Mouse (Mus musculus) adrenal gland, postnatal 10 days (tissue): ENCODE results near the gene Exoc3l. TPM values are rescaled to one million over a fixed set of nuclear protein-coding genes. Genes with fewer than 3 reads are reported as not detected.
"Not testable (repeated sequence)": the region's sequence is repeated elsewhere in the genome, so short reads cannot be mapped to it uniquely, and the experiment has no call there.

Experiments used
- DNase-seq: peaks from one replicate; pipeline ENCODE4 v3.0.0; 2021; ENCODE audit warnings: mixed read lengths
- total RNA-seq, 2 experiments: library from RNA; stranded (reverse); gene quantifications; 2 replicates each; pipeline ENCODE4 v1.2.3; 2021

Exoc3l gene
- total RNA-seq, 2 experiments from 2014 or later: 14.2 to 22.8 TPM

- not testable (repeated sequence) for DNase-seq
Measured at GRCm38 (mm10) chr8:105291802-105292201, 4.1 kb downstream of the Exoc3l start.

DNA sequence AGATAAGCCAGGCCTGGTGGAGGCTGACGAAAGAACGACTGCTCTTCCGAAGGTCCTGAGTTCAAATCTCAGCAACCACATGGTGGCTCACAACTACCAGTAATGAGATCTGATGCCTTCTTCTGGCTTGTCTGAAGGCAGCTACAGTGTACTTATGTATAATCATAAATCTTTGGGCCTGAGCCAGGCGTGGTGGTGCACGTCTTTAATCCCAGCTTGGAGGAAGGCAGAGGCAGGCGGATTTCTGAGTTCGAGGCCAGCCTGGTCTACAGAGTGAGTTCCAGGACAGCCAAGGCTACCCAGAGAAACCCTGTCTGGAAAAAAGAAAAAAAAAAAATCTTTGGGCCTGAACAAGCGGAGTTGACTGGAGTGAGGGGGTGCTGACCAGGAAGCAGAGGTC is 4.5 kb downstream of the Exoc3l start:
- DNase-seq: not testable (repeated sequence)

GRCm38 (mm10) chr8:105290554-105291314 is 5.2 kb downstream of the Exoc3l start:
- DNase-seq: peak; percentile 95

- peak; percentile 64 for DNase-seq
Measured at GRCm38 (mm10) chr8:105289805-105290460, 6.0 kb downstream of the Exoc3l start, which contains the start of gene 4931428F04Rik. 4931428F04Rik (minus strand) TSS chr8:105289864.

GRCm38 (mm10) chr8:105288958-105289732 is 6.8 kb downstream of the Exoc3l start:
- DNase-seq: peak; percentile 94

DNA sequence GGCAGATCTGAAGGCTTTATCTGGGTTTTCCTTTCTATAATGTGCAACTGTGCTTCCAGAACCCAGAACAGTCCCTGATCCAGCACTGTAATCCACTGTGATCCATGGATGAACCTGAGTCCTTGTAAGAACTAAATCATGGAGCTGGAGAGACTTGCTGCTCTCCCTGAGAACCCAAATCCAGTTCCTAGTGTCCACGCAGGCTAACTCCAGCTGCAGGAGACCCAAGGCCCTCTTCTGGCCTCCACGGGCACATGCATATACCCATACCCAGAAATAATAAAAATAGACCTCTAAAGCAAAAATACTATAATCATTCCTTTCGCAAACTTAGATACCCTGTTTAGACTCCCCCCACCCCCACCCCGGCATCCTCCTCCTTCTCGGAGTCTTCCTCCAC is 7.7 kb downstream of the Exoc3l start:
- DNase-seq: no peak

DNA sequence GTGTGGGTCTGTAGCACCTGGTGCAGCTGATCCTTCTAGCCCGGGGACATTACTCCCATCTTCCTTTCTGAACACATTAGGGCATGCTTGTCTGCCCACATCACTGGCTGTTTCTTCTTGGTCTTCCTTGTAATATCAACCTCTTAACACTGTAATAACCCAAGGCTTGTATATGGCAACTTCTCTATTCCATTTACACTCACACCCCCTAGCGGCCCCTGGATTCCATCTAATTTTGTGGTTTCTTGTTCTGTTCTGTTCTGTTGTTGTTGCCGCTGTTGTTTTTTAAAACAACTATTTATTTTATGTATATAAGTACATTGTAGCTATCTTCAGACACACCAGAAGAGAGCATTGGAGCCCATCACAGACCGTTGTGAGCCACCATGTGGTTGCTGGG is 9.0 kb downstream of the Exoc3l start:
- DNase-seq: no peak

DNA sequence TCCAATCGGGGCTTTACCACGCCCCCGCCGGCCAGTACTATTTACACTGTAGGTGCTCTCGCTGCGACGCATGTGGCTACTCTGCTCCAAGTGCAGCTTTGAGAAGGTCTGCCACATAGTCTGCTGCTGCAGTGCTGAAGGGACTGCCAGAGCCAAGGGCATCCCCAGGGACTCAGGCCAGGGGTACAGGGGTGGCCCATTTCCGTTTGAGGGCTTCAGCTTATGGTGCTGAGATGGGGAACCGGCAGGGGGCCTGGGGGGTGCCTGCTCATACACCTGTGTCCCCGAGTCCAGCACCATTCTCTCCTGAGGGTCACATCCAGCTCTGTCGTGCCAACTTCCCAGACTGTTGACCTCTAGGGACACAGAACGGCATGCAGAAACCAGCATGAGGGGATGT is 10.4 kb downstream of the Exoc3l start:
- no peak for DNase-seq

GRCm38 (mm10) chr8:105283074-105283473 is 12.8 kb downstream of the Exoc3l start:
- DNase-seq: peak; percentile 79

DNA sequence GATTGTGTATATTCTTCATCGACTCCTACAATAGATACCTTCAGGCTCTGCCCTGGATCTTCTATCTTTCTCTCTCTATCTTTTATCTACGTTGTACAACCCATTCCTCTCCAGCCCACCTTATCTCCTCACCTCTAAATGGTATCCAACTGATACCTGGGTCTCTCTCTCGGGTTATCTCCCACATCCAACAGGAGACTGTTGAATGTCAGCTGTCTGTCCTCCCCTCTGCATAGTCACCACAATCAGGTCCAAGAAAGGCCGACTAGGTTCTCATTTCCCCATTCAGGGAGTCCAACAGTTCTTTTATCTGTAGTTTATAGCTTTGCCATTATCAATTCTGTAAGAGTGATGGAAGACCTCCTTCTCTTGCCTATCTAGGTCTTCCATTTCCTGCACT is 13.7 kb downstream of the Exoc3l start:
- no peak for DNase-seq

DNA sequence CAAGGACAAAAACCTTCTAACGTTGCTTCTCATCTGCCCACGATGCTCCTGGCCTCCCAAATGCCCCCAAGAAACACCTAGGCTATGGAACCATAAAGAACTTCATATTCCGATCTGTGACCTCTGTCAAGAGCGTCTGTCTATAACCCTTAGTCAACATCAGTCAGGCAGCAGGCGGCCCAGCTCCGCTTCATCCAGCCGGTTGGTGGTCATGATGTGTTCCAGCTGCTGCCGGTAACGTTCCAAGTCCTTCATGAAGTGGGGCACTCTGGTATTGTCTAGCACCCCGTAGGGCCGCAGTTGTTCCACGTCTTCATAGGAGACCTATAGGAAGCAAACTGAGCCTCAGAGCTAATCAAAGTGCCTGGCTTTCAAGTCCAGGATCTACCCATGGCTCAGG is 14.1 kb downstream of the Exoc3l start:
- DNase-seq: no peak

GRCm38 (mm10) chr8:105280567-105280966 is 15.3 kb downstream of the Exoc3l start:
- DNase-seq: no peak

GRCm38 (mm10) chr8:105278911-105279334 is 17.0 kb downstream of the Exoc3l start:
- peak; percentile 94 for DNase-seq

DNA sequence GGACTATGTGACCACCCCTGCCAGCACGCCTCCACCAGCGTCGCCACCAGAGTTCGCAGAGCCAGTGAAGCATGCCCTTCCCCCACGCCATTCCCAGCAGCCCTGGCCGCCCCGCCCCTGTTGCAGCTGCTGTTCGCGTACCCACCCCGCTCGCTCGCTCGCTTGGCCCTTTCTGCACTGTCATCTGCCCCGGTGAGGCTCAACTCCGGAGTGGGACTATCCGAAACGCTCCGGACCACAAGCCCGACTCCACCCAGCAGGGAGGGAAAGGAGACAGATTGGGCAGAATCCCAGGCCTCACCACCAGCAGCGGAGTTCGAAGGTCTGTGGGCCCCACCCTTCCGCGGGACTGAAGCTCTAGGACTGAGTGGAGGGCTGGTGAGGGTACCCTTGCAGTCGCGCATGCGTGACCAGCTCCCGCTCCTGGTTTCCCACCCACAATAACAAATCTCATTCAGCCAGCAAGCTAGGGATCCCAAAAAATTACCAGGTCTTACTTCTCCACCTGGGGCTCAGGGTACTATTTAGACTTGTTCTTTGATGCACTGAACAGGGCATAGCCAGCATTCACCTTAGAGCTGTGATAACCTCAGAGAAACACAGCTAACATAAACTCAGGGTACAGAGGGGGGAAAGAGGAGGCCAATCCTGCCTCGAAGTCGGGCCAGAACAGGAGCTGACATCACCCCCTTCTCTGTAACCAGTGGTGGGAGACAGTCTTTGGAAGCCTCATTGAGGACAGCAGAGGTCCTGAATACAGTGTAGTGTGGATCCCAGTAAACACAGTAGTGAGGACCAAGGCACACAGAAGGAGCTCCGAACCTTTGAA is 19.4 kb downstream of the Exoc3l start:
- peak; percentile 72 for DNase-seq

DNA sequence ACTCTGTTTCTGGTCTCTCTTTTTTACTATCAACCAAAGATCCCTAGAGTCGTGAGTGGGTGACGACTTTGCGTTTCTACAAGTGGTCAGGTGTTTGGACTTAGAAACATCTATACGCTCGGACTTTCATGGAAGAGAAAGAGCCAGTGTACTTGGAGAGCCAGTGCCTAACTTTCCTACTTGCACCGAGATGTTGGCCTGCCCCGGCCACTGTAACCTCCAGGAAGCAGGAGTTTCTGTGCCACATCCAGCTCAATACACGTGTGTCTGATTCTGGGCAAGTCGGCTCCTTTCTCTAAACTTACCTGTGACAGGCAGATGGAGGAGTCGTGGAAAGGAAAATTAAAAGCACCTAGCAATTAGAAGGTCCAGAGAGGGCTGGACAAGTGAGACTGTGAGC is 20.1 kb downstream of the Exoc3l start, which contains the start of gene Nol3:
Gene Nol3 (plus strand): TSS at position 301 of the 400 bp plus-strand sequence.
- DNase-seq: no peak

- DNase-seq: no peak
Measured at GRCm38 (mm10) chr8:105275387-105275786, 20.5 kb downstream of the Exoc3l start.

- DNase-seq: no peak
Measured at GRCm38 (mm10) chr8:105270916-105271186, 25.1 kb downstream of the Exoc3l start.

- no peak for DNase-seq
Measured at GRCm38 (mm10) chr8:105270101-105270915, 25.6 kb downstream of the Exoc3l start.

GRCm38 (mm10) chr8:105269461-105269947 is 26.4 kb downstream of the Exoc3l start, which contains the start of gene Hsf4:
Hsf4 (plus strand) TSS chr8:105269801.
- DNase-seq: peak; percentile 82

- peak; percentile 35 for DNase-seq
Measured at GRCm38 (mm10) chr8:105269075-105269458, 26.8 kb downstream of the Exoc3l start.
